Mouse (Mus musculus): ENCODE data around the gene Txnl4b.

- TF ChIP-seq CTCF (IDR thresholded peaks at IDR 0.05; ENCODE audit: borderline replicate concordance, insufficient read depth, low read length) (no peak), POLR2A (IDR thresholded peaks at IDR 0.05; ENCODE audit: low read depth, low read length) (no peak)
Measured at GRCm38 (mm10) chr8:109578900-109579301, 13.2 kb downstream of the Txnl4b start, which contains the start of gene Hp.
